Mouse (Mus musculus): ENCODE measurements at regions not wholly inside any gene's neighbourhood (a gene's known extent, or its start where the extent isn't known, plus 50 kb on each side); places are given as distances from the start of the nearest gene placed in this dataset.

DNA sequence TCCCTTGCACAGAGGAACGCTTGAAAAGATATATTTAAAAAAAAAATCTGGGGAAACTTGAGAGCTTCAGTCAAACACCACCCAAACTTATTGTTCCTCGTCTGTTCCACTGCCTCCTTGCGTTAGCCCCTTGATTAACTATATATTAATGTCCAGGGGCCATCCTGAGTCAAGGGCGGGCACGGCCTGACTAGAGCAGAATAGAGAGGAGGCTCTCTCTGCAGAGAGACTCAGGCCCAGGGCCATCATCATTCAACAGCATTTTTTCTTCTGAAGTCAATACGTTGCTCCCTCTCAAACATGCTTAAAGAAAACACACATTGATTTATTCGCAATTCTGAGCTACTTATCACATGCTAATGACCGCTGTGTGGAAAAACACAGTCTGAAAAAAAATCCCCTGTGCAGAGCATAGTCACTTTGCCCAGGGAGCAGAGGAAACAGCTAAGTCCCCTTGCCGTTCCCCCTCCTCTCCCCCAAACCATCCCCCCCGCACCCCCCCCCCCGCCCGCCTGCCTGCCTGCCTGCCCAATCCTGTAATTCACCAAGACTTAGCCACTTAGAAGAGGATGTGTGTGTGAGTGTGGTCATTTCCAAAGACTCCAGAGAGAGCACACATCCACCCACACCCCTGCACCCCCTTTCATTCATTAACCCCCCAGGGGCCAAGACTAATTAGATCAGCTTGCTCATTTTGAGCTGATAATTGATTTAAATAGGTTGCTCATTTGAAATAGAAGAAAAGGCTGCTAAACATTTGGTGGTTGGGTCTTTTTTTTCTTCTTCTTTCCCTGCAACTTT lies 281.5 kb downstream of the Insig2 start:
- TF ChIP-seq GATA1 (IDR thresholded peaks at IDR 0.05; ENCODE audit: borderline replicate concordance, low read length): no peak
- TF ChIP-seq FLI1 (IDR thresholded peaks at IDR 0.05; ENCODE audit: low read length): no peak
